Mouse (Mus musculus): Measurements from ENCODE around the gene Ly6g6c.

DNA sequence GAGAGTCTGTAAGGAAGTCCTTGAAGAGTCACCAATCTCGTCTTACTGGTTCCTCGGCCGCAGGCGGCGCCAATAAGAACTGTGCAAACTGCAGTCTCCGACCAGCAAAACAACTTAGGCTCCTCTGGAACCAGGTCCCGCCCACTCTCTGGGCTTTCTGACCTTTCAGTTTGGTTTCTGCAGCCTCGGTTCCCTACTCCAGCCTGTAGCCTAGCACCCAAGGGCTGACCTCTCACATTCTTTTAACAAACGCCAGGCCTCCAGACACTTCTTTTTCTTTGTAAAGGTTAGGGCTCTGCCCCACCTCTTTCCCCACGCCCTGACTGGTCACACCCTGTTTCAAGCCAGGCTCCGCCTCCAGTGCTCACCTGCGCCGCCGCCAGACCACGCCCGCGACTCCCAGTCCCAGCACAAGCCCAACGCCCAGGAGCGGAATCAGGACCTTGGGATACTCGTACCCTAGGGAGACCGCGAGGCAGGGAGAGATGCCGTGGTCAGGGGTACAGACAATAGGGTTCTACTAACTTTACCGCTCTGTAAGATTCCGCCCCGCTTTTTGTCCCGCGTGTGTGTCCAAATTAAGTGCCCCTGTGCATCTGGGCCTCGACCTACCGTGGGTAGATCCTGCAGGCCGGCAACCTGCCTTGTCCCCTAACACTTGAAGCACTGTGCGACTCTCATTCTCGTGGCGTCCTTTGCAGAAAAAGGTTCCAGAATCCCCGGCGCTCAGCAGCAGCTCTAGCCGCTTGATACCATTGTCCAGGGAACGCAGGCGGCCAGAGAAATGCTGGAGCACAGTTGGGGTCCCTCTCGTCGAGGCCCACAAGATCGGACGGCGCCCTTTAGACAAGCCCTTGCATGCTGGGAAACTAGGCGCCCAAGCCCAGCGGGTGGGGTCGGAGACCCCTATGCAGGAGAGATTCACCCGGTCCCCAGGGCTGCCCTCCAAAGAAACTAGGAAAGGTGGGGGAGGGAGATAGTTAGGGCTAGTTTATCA is at the start of gene Ly6g6c:
- no peak for TF ChIP-seq POLR2A (IDR thresholded peaks at IDR 0.05; ENCODE audit: control insufficient read depth, low read depth, low read length)
- no peak for TF ChIP-seq CTCF (IDR thresholded peaks at IDR 0.05; ENCODE audit: control insufficient read depth, insufficient read depth, insufficient replicate concordance, low read depth, low read length)
